Mouse (Mus musculus): ENCODE data around the gene Gna15.
A peak's percentile ranks its signal among the peaks of the same experiment; 100 is the strongest.

Gene Gna15

GRCm38 (mm10) chr10:81472403-81473002 is 51.5 kb downstream of the Gna15 start:
- DNase-seq (ENCODE audit: extremely low read depth, insufficient read length, low spot score): no peak

GRCm38 (mm10) chr10:81470454-81470853 is 53.6 kb downstream of the Gna15 start:
- no peak for DNase-seq (ENCODE audit: extremely low read depth, insufficient read length, low spot score)

GRCm38 (mm10) chr10:81469253-81469652 is 54.8 kb downstream of the Gna15 start:
- DNase-seq (ENCODE audit: extremely low read depth, insufficient read length, low spot score): no peak

- no peak for DNase-seq (ENCODE audit: extremely low read depth, insufficient read length, low spot score)
Measured at GRCm38 (mm10) chr10:81467670-81468235, 56.3 kb downstream of the Gna15 start.

- DNase-seq (ENCODE audit: extremely low read depth, insufficient read length, low spot score): peak; percentile 14
Measured at GRCm38 (mm10) chr10:81466881-81467280, 57.1 kb downstream of the Gna15 start.

- peak; percentile 2 for DNase-seq (ENCODE audit: extremely low read depth, insufficient read length, low spot score)
Measured at GRCm38 (mm10) chr10:81466066-81466465, 58.0 kb downstream of the Gna15 start.

GRCm38 (mm10) chr10:81465265-81465645 is 58.8 kb downstream of the Gna15 start:
- DNase-seq (ENCODE audit: extremely low read depth, insufficient read length, low spot score): peak; percentile 52

GRCm38 (mm10) chr10:81464405-81465264 is 59.4 kb downstream of the Gna15 start:
- no peak for DNase-seq (ENCODE audit: extremely low read depth, insufficient read length, low spot score)

GRCm38 (mm10) chr10:81463531-81463930 is 60.5 kb downstream of the Gna15 start:
- no peak for DNase-seq (ENCODE audit: extremely low read depth, insufficient read length, low spot score)

- no peak for DNase-seq (ENCODE audit: extremely low read depth, insufficient read length, low spot score)
Measured at GRCm38 (mm10) chr10:81462917-81463316, 61.1 kb downstream of the Gna15 start.

- DNase-seq (ENCODE audit: extremely low read depth, insufficient read length, low spot score): no peak
Measured at GRCm38 (mm10) chr10:81462415-81462804, 61.6 kb downstream of the Gna15 start.

- no peak for DNase-seq (ENCODE audit: extremely low read depth, insufficient read length, low spot score)
Measured at GRCm38 (mm10) chr10:81461673-81462414, 62.2 kb downstream of the Gna15 start.

GRCm38 (mm10) chr10:81460951-81461350 is 63.1 kb downstream of the Gna15 start:
- DNase-seq (ENCODE audit: extremely low read depth, insufficient read length, low spot score): no peak

- no peak for DNase-seq (ENCODE audit: extremely low read depth, insufficient read length, low spot score)
Measured at GRCm38 (mm10) chr10:81460471-81460870, 63.6 kb downstream of the Gna15 start.

- DNase-seq (ENCODE audit: extremely low read depth, insufficient read length, low spot score): no peak
Measured at GRCm38 (mm10) chr10:81459399-81459798, 64.6 kb downstream of the Gna15 start.

- DNase-seq (ENCODE audit: extremely low read depth, insufficient read length, low spot score): no peak
Measured at GRCm38 (mm10) chr10:81458267-81458666, 65.8 kb downstream of the Gna15 start.

GRCm38 (mm10) chr10:81457624-81458023 is 66.4 kb downstream of the Gna15 start:
- DNase-seq (ENCODE audit: extremely low read depth, insufficient read length, low spot score): no peak

GRCm38 (mm10) chr10:81456983-81457563 is 67.0 kb downstream of the Gna15 start:
- DNase-seq (ENCODE audit: extremely low read depth, insufficient read length, low spot score): no peak

GRCm38 (mm10) chr10:81455181-81455895 is 68.7 kb downstream of the Gna15 start, which contains the start of gene Nfic:
TSS of gene Nfic (minus strand) at chr10:81455635.
- DNase-seq (ENCODE audit: extremely low read depth, insufficient read length, low spot score): no peak

- DNase-seq (ENCODE audit: extremely low read depth, insufficient read length, low spot score): no peak
Measured at GRCm38 (mm10) chr10:81454106-81454505, 69.9 kb downstream of the Gna15 start.

Measured in 3134 (cell line).